Mouse (Mus musculus): ENCODE data around the gene Rd3l. TPM values are rescaled to one million over a fixed set of nuclear protein-coding genes. Genes with fewer than 3 reads are reported as not detected.

The Rd3l gene
- total and polyA plus RNA-seq, 3 experiments, result 0.08 TPM; not detected in 2

DNA sequence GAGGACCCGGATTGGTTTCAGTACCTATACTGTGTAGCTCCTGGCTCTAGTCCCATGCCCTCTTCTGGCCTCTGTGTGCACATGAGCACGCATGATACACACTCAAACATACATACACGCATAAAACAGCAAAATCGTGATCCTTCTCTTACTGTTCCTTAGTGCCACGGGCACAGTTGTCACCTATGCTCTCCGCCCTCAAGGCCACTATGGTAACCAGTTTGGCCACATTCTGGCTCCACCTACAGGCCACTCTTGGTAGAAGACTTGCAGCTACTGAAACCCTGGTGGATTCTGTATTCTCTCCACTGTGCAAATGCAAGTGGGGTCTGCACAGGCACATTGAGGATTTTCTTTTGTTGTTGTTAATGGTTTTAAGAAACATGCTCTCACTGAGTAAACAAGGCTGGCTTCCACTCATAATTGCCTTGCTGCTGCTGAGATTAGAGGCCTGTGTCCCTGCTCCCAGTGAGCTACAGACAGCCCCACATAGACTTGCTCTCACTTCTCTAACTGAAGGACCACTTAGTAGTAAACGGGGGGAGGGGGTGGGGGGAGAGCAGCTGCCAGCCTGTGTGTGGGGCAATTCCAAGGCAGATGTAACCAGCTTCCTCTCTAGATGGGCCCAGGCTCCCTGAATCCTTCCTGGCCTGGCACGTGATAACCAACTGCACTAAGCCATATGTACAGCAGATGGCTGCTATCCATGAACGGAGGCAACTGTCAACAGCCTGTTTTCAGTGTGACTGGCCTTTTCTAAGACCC lies 22.8 kb downstream of the Rd3l start:
- Histone ChIP-seq H3K4me3 (ENCODE audit: control insufficient read depth in 1 of 2, insufficient read depth in 1 of 2, low read depth in 2 of 2, low read length in 2 of 2) (no peak overlapping the region), H3K79me2 (ENCODE audit: control insufficient read depth, insufficient read depth, low read length, poor library complexity) (no peaks in the 10 kb centered on the region; the same call in 1 of the 2 replicates), H3K27ac (ENCODE audit: control insufficient read depth, low read depth, low read length) (peak overlapping the region; percentile 26), H3K9me3 (replicated peaks; ENCODE audit: insufficient read depth, low read length) (no peaks in the 10 kb centered on the region), H3K27me3 (ENCODE audit: control insufficient read depth in 1 of 2, insufficient read depth in 2 of 2, low read length in 2 of 2) (no peaks in the 10 kb centered on the region), H3K36me3 (ENCODE audit: control insufficient read depth in 1 of 2, insufficient read depth in 2 of 2, low read length in 2 of 2) (peaks cover 0 to 16% of the 10 kb centered on the region in 2 experiments; a peak in 2 of 4 replicates), H3K4me1 (ENCODE audit: control insufficient read depth in 1 of 2, insufficient read depth in 2 of 2, low read length in 2 of 2) (peaks cover 0 to 3% of the 10 kb centered on the region in 2 experiments; a peak in 1 of 4 replicates), H3K9ac (ENCODE audit: control insufficient read depth, low read depth, low read length, poor library complexity, severe bottlenecking) (no peak overlapping the region)
- DNase-seq (ENCODE audit: low read depth, low spot score), result peak; percentile 79
- peak; percentile 87 for TF ChIP-seq SMC3 (IDR thresholded peaks at IDR 0.05; ENCODE audit: low read depth, low read length)
- no peak for TF ChIP-seq MAX (IDR thresholded peaks at IDR 0.05; ENCODE audit: low read length)
- no peak for TF ChIP-seq CHD1 (IDR thresholded peaks at IDR 0.05; ENCODE audit: low read depth, low read length)
- TF ChIP-seq ZKSCAN1 (IDR thresholded peaks at IDR 0.05; ENCODE audit: low read depth, low read length), result no peak
- TF ChIP-seq ZNF384 (IDR thresholded peaks at IDR 0.05; ENCODE audit: low read depth, low read length), result no peak
- TF ChIP-seq CTCF (IDR thresholded peaks at IDR 0.05 in 2 of 3, conservative IDR thresholded peaks at IDR 0.05 in 1 of 3; ENCODE audit: control insufficient read depth in 1 of 3, insufficient read depth in 1 of 3, low read depth in 2 of 3, low read length in 3 of 3, poor library complexity in 1 of 3, severe bottlenecking in 1 of 3), result peak; percentile 78 to 91 (median 83)
- no peak for TF ChIP-seq UBTF (IDR thresholded peaks at IDR 0.05; ENCODE audit: borderline replicate concordance, insufficient read depth, low read depth, low read length)
- no peak for TF ChIP-seq TAL1 (IDR thresholded peaks at IDR 0.05; ENCODE audit: low read length)
- 0 out of 2 replicates have a peak, but pooled peaks have one; percentile 17 for TF ChIP-seq TBP (IDR thresholded peaks at IDR 0.05; ENCODE audit: low read depth, low read length)
- TF ChIP-seq ZC3H11A (IDR thresholded peaks at IDR 0.05; ENCODE audit: low read depth, low read length), result peak; percentile 68
- peak; percentile 80 for TF ChIP-seq RAD21 (IDR thresholded peaks at IDR 0.05; ENCODE audit: low read depth, low read length)

DNA sequence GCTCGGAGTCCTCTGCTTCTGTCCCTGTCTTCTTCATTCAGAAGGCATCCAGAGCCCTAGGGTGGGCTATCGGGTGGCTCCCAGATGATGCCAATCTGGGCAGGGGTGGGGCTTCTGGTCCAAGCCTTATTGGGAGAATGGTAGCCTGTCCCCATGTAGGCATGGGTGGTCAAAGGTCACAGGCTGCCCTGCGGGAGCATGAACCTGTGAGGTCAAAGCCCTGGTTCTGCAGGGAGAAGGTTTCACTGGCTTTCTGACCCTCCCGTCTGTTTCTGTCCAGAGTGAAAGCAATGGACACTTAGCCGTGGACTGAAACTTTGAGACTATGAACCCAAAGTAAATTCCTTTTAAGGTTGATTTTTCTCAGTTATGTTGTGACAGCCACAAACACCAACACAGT lies 24.9 kb downstream of the Rd3l start:
- Histone ChIP-seq H3K27me3 (ENCODE audit: control insufficient read depth in 1 of 2, insufficient read depth in 2 of 2, low read length in 2 of 2) (no peaks in the 10 kb centered on the region), H3K9ac (ENCODE audit: control insufficient read depth, low read depth, low read length, poor library complexity, severe bottlenecking) (no peak overlapping the region), H3K4me1 (ENCODE audit: control insufficient read depth in 1 of 2, insufficient read depth in 2 of 2, low read length in 2 of 2) (peaks cover 0 to 3% of the 10 kb centered on the region in 2 experiments; a peak in 1 of 4 replicates), H3K36me3 (ENCODE audit: control insufficient read depth in 1 of 2, insufficient read depth in 2 of 2, low read length in 2 of 2) (peaks cover 0 to 12% of the 10 kb centered on the region in 2 experiments; a peak in 2 of 4 replicates), H3K4me3 (ENCODE audit: control insufficient read depth in 1 of 2, insufficient read depth in 1 of 2, low read depth in 2 of 2, low read length in 2 of 2) (no peak overlapping the region), H3K27ac (ENCODE audit: control insufficient read depth, low read depth, low read length) (no peak overlapping the region), H3K9me3 (replicated peaks; ENCODE audit: insufficient read depth, low read length) (no peaks in the 10 kb centered on the region), H3K79me2 (ENCODE audit: control insufficient read depth, insufficient read depth, low read length, poor library complexity) (no peaks in the 10 kb centered on the region)
- TF ChIP-seq ELF1 (IDR thresholded peaks at IDR 0.05; ENCODE audit: low read depth, low read length), result no peak
- no peak for TF ChIP-seq SMC3 (IDR thresholded peaks at IDR 0.05; ENCODE audit: low read depth, low read length)
- no peak for TF ChIP-seq GATA1 (IDR thresholded peaks at IDR 0.05; ENCODE audit: low read depth, low read length)
- no peak for TF ChIP-seq ETS1 (IDR thresholded peaks at IDR 0.05; ENCODE audit: low read depth, low read length)
- no peak for TF ChIP-seq CHD1 (IDR thresholded peaks at IDR 0.05; ENCODE audit: low read depth, low read length)
- no peak for TF ChIP-seq SIN3A (IDR thresholded peaks at IDR 0.05; ENCODE audit: low read length)
- DNase-seq (ENCODE audit: low read depth, low spot score), result no peak
